Mouse (Mus musculus) cerebellum, adult 2 months (tissue): ENCODE measurements around the gene Nanos1. TPM values are rescaled to one million over a fixed set of nuclear protein-coding genes. Genes with fewer than 3 reads are reported as not detected.

Source experiments
- DNase-seq, 2 experiments: peaks; one replicate each; pipeline ENCODE4 v3.0.0; 2021
- H3K27ac ChIP-seq: fragments of 200-500 bp; 2 replicates; pipeline ENCODE4 v1.5.1; 2012; ENCODE audit warnings: low read length, control low read depth, inconsistent platforms; ENCODE audit not compliant: insufficient read depth
- H3K27me3 ChIP-seq: fragments of 200-500 bp; 2 replicates; pipeline ENCODE4 v1.6.1; 2012; ENCODE audit warnings: inconsistent platforms, mild to moderate bottlenecking, low read length, moderate library complexity; ENCODE audit not compliant: control insufficient read depth, insufficient read depth
- H3K4me1 ChIP-seq: fragments of 200-500 bp; 2 replicates; pipeline ENCODE4 v1.6.1; 2011; ENCODE audit warnings: low read length; ENCODE audit not compliant: control insufficient read depth, insufficient read depth
- H3K4me3 ChIP-seq: fragments of 200-500 bp; replicated peaks from 2 replicates; pipeline ENCODE3; 2011; ENCODE audit warnings: mild to moderate bottlenecking, low read depth, low read length, control low read depth; ENCODE audit not compliant: insufficient read depth
- CTCF ChIP-seq: fragments of 200-500 bp; IDR thresholded peaks from 2 replicates; pipeline ENCODE4 v1.5.1; 2011; ENCODE audit warnings: low read depth, mild to moderate bottlenecking, control low read depth, low read length, moderate library complexity, borderline replicate concordance; ENCODE audit not compliant: insufficient read depth
- POLR2A ChIP-seq: fragments of 200-500 bp; IDR thresholded peaks from 2 replicates; pipeline ENCODE4 v1.6.1; 2011; ENCODE audit warnings: low read length, control low read depth, borderline replicate concordance; ENCODE audit not compliant: insufficient read depth
- WGBS: fragments of 180-500 bp; shearing (Covaris S2); methylation state at CpG from one replicate; pipeline ENCODE4 v1.1.7; 2018; 5-methylcytosine and 5-hydroxymethylcytosine counted together
- polyA plus RNA-seq: library from polyadenylated mRNA; depleted of rRNA; stranded (reverse); fragments of >200 nt; gene quantifications from 2 replicates; pipeline ENCODE4 v1.2.3, GENCODE M21; 2012; rRNA removed

Nanos1 gene
- polyA plus RNA-seq, 1 experiment = 11.4 TPM

DNA sequence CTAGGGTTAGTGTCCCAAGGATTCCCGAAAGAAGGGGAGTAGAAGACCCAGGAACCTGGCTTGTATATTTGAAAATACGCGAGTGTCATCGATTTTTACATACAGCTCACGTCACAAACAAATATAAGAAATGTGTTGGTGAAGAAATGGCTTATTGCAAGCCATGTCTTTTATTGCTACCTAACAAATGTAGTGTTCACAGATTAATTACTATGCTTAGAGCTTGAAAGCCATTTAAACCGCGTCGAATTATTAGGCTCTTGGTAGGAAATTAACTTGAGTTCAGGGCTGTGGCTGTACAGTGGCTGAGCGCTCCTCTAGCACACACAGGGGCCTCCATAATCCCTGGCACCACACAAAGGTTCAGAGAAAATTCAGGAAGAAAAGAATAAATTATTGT lies 35.4 kb downstream of the Nanos1 start:
- Histone ChIP-seq H3K4me3 (peak overlapping the region; percentile 95), H3K27ac (peak overlapping the region; percentile 100; the same call in 1 of the 2 replicates), H3K4me1 (no peaks in the 10 kb centered on the region; the same call in 1 of the 2 replicates), H3K27me3 (no peaks in the 10 kb centered on the region)
- TF ChIP-seq POLR2A = no peak
- no peak for TF ChIP-seq CTCF
- 11% methylated on average over 9 of the region's 9 CpGs for WGBS
- DNase-seq = peak in 1 of 2 experiments; percentile 18

GRCm38 (mm10) chr19:60793170-60793707 lies 37.5 kb downstream of the Nanos1 start:
- no peak for DNase-seq
- no peaks in the 10 kb centered on the region; the same call in 1 of the 2 replicates for H3K4me1 ChIP-seq
- H3K27me3 ChIP-seq = no peaks in the 10 kb centered on the region
- H3K4me3 ChIP-seq = no peak overlapping the region
- TF ChIP-seq POLR2A = no peak
- TF ChIP-seq CTCF = no peak
- H3K27ac ChIP-seq = no peak overlapping the region
- 88% methylated on average over 2 of the region's 2 CpGs for WGBS

- Histone ChIP-seq H3K27ac (no peak overlapping the region), H3K27me3 (no peaks in the 10 kb centered on the region), H3K4me3 (no peak overlapping the region), H3K4me1 (no peaks in the 10 kb centered on the region)
- no peak for DNase-seq
- WGBS = 92% methylated on average over 2 of the region's 2 CpGs
- TF ChIP-seq CTCF (no peak), POLR2A (no peak)
Measured at GRCm38 (mm10) chr19:60795244-60795643, 39.5 kb downstream of the Nanos1 start.

DNA sequence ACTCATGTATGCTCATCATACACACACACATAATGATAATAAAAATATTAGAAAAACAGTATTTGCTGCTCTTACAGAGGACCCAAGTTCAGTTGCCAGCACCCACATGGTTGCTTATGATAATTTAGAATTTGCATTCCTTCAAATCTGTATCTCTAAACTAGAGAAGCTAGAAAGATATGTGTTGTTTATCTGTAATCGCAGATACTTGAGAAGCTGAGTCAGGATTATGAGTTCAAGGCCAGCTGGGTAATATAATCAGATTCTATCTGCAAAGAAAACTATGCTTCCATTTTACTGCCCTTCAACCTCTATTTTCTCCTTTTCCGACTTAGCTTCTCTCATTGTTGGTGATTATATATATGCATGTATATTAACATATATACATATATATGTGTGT lies 41.6 kb downstream of the Nanos1 start:
- Histone ChIP-seq H3K4me3 (no peak overlapping the region), H3K27me3 (no peaks in the 10 kb centered on the region), H3K27ac (no peak overlapping the region), H3K4me1 (no peaks in the 10 kb centered on the region)
- no peak for TF ChIP-seq CTCF
- no peak for TF ChIP-seq POLR2A
- WGBS = 95% methylated on average over 2 of the region's 2 CpGs
- DNase-seq = no peak

DNA sequence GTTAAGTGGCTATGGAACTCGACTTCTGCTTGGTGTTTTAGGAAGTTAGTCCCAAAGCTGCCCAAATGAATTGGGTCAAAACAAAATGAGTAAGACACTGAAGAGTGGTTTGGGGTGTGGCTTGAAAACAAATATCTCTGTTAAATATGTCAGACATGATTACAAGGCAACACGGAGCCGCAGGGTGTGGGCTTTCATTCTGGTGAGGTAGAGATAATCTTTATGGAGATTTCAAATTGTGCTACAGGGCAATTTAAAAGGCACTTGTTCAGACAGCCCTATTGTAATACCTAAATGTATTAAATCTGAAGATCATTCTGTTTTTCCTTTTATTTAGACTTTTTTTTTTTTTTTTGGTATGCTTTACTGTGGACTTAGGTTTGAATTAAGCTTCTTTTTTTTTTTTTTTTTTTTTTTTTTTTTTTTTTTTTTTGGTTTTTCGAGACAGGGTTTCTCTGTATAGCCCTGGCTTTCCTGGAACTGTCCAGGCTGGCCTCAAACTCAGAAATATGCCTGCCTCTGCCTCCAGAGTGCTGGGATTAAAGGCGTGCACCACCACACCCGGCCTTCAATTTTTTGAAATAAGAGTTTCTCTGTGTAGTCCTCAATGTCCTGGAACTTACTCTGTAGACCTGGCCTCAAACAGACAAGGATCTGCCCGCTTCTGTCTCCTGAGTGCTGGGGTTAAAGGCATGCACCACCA lies 44.2 kb downstream of the Nanos1 start:
- Histone ChIP-seq H3K27ac (no peak overlapping the region), H3K4me3 (no peak overlapping the region), H3K4me1 (no peaks in the 10 kb centered on the region), H3K27me3 (no peaks in the 10 kb centered on the region; the same call in 1 of the 2 replicates)
- no peak for TF ChIP-seq CTCF
- TF ChIP-seq POLR2A = no peak
- WGBS = 78% methylated on average over 7 of the region's 7 CpGs
- DNase-seq = no peak

DNA sequence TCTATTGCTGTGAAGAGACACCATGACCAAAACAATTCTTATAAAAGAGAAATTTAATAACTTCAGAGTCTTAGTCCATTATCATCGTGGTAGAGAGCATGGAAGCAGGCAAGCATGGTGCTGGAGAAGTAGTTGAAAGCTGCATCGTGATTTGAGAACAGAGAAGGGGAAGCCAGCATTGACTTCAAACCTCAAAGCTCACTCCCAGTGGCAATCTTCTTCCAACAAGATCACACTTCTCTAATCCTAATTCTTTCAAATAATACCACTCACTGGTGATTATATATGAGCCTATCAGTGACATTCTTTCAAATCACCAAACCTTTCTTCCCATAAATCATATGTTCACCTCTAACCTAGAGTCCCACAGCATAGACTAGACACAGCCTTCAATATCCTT lies 49.1 kb downstream of the Nanos1 start:
- TF ChIP-seq POLR2A (no peak), CTCF (no peak)
- Histone ChIP-seq H3K4me1 (no peaks in the 10 kb centered on the region), H3K27me3 (no peaks in the 10 kb centered on the region; the same call in 1 of the 2 replicates), H3K4me3 (no peak overlapping the region), H3K27ac (no peak overlapping the region)
- no peak for DNase-seq
- 73% methylated on average over 2 of the region's 2 CpGs for WGBS

Other genes starting within 250 kb of the Nanos1 start
- gene Cacul1, start 175.0 kb upstream of the Nanos1 start, polyA plus RNA-seq = 21.7 and 21.8 TPM in 2 replicates
- 69.0 and 73.5 TPM in 2 replicates for gene Eif3a, start 34.7 kb downstream of the Nanos1 start, polyA plus RNA-seq
- 60.3 and 62.5 TPM in 2 replicates for gene Fam45a, start 55.6 kb downstream of the Nanos1 start, polyA plus RNA-seq
- gene Sfxn4, start 105.5 kb downstream of the Nanos1 start, polyA plus RNA-seq = 19.3 and 20.0 TPM in 2 replicates
- 139 and 144 TPM in 2 replicates for gene Prdx3, start 118.6 kb downstream of the Nanos1 start, polyA plus RNA-seq
- gene Grk5, start 133.8 kb downstream of the Nanos1 start, polyA plus RNA-seq = 9.6 and 11.0 TPM in 2 replicates